Mouse (Mus musculus) limb, embryonic 10.5 days (tissue): ENCODE results near the gene Tesc. TPM values are rescaled to one million over a fixed set of nuclear protein-coding genes. Genes with fewer than 3 reads are reported as not detected.

Source experiments
- DNase-seq: peaks from one replicate; pipeline ENCODE4 v3.0.0-alpha.2; 2017; ENCODE audit warnings: low spot score
- H3K27ac ChIP-seq: fragments of 300-500 bp; sonication (generic); 2 replicates; pipeline ENCODE4 v1.5.1; 2016; ENCODE audit warnings: mild to moderate bottlenecking
- H3K27me3 ChIP-seq: fragments of 300-500 bp; sonication (generic); 2 replicates; pipeline ENCODE4 v1.6.1; 2016; ENCODE audit warnings: low read depth, mild to moderate bottlenecking; ENCODE audit not compliant: poor library complexity, severe bottlenecking
- H3K36me3 ChIP-seq: fragments of 300-500 bp; sonication (generic); 2 replicates; pipeline ENCODE4 v1.6.1; 2016; ENCODE audit warnings: mild to moderate bottlenecking, moderate library complexity
- H3K4me1 ChIP-seq: fragments of 300-500 bp; sonication (generic); 2 replicates; pipeline ENCODE4 v1.6.1; 2016
- H3K4me3 ChIP-seq: fragments of 300-500 bp; sonication (generic); 2 replicates; pipeline ENCODE4 v1.5.1; 2016; ENCODE audit warnings: mild to moderate bottlenecking, moderate library complexity
- H3K9me3 ChIP-seq: fragments of 300-500 bp; sonication (generic); replicated peaks from 2 replicates; pipeline ENCODE4 v1.6.1; 2016; ENCODE audit warnings: mild to moderate bottlenecking
- WGBS: fragments of 180-500 bp; shearing (Covaris S2); methylation state at CpG from one replicate; pipeline ENCODE4 v1.1.7; 2016; 5-methylcytosine and 5-hydroxymethylcytosine counted together
- polyA plus RNA-seq: library from polyadenylated mRNA; unstranded; fragments of >200 nt; fragmentation: Nextera tagmentation; extraction: Ambion mirVana; gene quantifications from 2 replicates; pipeline ENCODE4 v1.2.1, GENCODE M21; 2016

Tesc gene
- polyA plus RNA-seq, 1 experiment from 2014 or later = 0.14 TPM

DNA sequence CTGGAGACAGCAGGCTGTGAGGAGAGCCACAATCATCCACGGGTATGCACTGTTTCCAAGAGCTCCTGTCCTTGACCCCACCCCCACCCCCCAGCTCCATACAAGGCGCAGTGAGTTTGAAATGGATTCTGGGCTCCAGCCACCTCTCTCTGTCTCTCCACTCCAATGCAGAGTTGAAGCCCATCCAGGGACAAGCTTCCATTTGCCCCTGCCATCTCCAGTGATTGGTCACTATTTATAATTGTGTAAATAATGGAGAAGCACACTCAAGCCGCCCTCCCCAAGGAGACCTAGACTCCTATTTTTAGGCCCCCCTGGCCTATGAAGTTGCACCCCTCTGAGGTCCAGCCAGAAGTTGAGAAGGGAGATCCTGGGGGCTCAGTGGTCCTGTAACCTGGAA, 4.5 kb upstream of the Tesc start:
- no peak overlapping the region for H3K4me3 ChIP-seq
- no peaks in the 10 kb centered on the region for H3K36me3 ChIP-seq
- 87% methylated on average over 3 of the region's 3 CpGs for WGBS
- DNase-seq = no peak
- peaks cover 49% of the 10 kb centered on the region for H3K27me3 ChIP-seq
- peaks cover 27% of the 10 kb centered on the region for H3K4me1 ChIP-seq
- H3K27ac ChIP-seq = no peak overlapping the region
- no peaks in the 10 kb centered on the region for H3K9me3 ChIP-seq

- Histone ChIP-seq H3K36me3 (no peaks in the 10 kb centered on the region), H3K4me3 (no peak overlapping the region), H3K4me1 (peaks cover 40% of the 10 kb centered on the region), H3K27ac (no peak overlapping the region), H3K27me3 (peaks cover 62% of the 10 kb centered on the region), H3K9me3 (no peaks in the 10 kb centered on the region)
- peak; percentile 42 for DNase-seq
- WGBS = 4% methylated on average over 12 of the region's 12 CpGs
These were observed 1.7 kb upstream of the Tesc start for GRCm38 (mm10) chr5:118025880-118026279.

DNA sequence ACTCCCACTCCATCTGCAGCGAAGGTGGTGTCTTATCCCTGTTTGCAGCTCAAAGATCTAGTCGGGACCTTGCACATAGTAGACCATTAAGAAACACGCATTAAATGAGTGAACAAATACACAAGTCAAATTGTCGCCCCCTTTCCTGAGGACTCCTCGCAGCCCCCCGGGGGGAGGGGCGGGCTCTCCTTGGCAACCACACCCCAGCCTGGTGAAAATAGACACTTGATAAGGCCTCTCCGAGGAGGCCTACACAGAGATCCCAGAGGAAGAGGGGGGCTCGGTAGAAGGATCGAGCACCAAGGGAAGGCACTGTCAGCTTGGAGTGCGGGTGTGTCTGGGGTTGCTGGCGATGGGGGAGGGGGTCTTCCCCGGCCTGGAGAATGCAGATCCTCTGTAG, 1.2 kb upstream of the Tesc start:
- Histone ChIP-seq H3K9me3 (no peaks in the 10 kb centered on the region), H3K36me3 (no peaks in the 10 kb centered on the region), H3K4me3 (no peak overlapping the region), H3K27me3 (peaks cover 67% of the 10 kb centered on the region), H3K4me1 (peaks cover 40% of the 10 kb centered on the region), H3K27ac (no peak overlapping the region)
- no peak for DNase-seq
- 3% methylated on average over 13 of the region's 13 CpGs for WGBS

- Histone ChIP-seq H3K4me3 (peak overlapping the region; percentile 68), H3K36me3 (no peaks in the 10 kb centered on the region), H3K27me3 (peaks cover 74% of the 10 kb centered on the region), H3K4me1 (peaks cover 40% of the 10 kb centered on the region), H3K27ac (peak overlapping the region; percentile 61; the same call in 1 of the 2 replicates), H3K9me3 (no peaks in the 10 kb centered on the region)
- WGBS = 2% methylated on average over 39 of the region's 39 CpGs
- DNase-seq = peak; percentile 49
These were observed 344 bp upstream of the Tesc start for GRCm38 (mm10) chr5:118027101-118027697.

DNA sequence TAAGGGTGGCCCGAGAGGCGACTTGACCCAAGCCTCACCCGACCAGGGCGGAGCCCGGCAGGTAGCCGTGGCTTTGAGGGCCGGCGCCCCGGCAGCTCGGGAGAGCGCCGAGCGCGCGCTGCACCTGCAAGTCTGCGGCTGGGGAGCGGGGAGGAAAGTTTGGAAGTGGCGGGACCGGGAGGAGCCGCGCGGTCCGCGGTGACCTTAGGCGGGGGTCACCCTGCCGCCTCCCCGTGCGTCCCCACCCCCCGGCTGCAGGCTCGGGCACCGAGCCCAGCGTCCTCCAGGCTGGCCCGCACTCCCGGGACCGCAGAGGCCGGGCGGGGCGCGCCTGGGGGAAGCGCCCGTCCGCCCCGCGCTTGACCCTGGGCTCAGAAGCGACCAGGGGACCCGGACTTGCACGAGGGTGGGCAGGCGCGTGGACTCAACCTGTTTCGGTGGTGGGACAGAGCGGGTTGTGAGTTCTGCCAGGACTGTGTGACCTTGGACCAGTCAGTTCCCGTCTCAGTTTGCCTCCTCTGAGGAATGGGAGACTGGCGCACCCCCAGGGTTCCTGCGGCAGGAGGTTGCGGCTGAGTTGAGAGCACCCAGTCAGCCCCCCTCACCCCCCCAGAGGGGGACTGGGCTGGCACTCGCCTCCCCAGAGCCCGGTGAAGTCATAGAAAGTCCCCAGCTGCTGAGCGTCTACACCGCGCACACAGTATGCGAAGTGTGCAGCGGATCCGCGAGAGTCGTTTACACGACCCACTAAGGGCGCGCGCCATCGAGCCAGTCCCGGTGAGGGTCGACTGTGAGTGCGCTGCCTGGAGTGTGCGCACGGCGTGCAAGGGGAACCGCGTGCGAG, 870 bp downstream of the Tesc start:
- H3K4me3 ChIP-seq = peak overlapping the region; percentile 68
- H3K36me3 ChIP-seq = no peaks in the 10 kb centered on the region
- no peaks in the 10 kb centered on the region for H3K9me3 ChIP-seq
- H3K27ac ChIP-seq = peak overlapping the region; percentile 61
- peaks cover 74% of the 10 kb centered on the region for H3K27me3 ChIP-seq
- WGBS = 2% methylated on average over 79 of the region's 79 CpGs
- peaks cover 43% of the 10 kb centered on the region for H3K4me1 ChIP-seq
- peak; percentile 39 for DNase-seq

DNA sequence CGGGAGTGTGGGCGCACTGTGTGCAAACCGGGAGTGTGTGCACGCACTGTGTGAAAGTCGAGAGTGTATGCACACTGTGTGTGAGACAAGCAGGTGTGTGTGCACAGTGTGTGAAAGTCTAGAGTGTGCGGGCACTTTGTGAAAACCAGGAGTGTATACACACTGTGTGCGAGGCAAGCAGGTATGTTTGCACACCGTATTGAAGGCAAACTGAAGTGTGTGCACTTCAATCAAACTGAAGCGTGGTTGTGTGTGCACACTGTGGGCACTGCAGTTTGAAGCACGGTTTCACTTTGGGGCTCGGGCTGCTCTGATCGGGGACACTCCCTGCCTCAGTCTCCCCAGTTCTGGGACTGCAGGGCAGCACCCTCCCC, 1.5 kb downstream of the Tesc start:
- Histone ChIP-seq H3K4me3 (peak overlapping the region; percentile 68), H3K4me1 (peaks cover 49% of the 10 kb centered on the region), H3K27me3 (peaks cover 74% of the 10 kb centered on the region), H3K9me3 (no peaks in the 10 kb centered on the region), H3K27ac (no peak overlapping the region), H3K36me3 (no peaks in the 10 kb centered on the region)
- no peak for DNase-seq
- WGBS = 4% methylated on average over 12 of the region's 12 CpGs

GRCm38 (mm10) chr5:118029420-118029819, 1.9 kb downstream of the Tesc start:
- peaks cover 71% of the 10 kb centered on the region for H3K27me3 ChIP-seq
- no peak for DNase-seq
- H3K9me3 ChIP-seq = no peaks in the 10 kb centered on the region
- no peaks in the 10 kb centered on the region for H3K36me3 ChIP-seq
- WGBS = 3% methylated on average over 10 of the region's 10 CpGs
- H3K27ac ChIP-seq = no peak overlapping the region
- peak overlapping the region; percentile 68 for H3K4me3 ChIP-seq
- peaks cover 49% of the 10 kb centered on the region for H3K4me1 ChIP-seq

- Histone ChIP-seq H3K36me3 (no peaks in the 10 kb centered on the region), H3K4me3 (no peak overlapping the region), H3K9me3 (0 out of 2 replicates have a peak, but pooled peaks cover 2% of the 10 kb centered on the region), H3K27ac (no peak overlapping the region), H3K27me3 (peaks cover 69% of the 10 kb centered on the region), H3K4me1 (peaks cover 49% of the 10 kb centered on the region)
- 91% methylated on average over 9 of the region's 9 CpGs for WGBS
- DNase-seq = no peak
These were observed 2.6 kb downstream of the Tesc start for GRCm38 (mm10) chr5:118030022-118030675.

DNA sequence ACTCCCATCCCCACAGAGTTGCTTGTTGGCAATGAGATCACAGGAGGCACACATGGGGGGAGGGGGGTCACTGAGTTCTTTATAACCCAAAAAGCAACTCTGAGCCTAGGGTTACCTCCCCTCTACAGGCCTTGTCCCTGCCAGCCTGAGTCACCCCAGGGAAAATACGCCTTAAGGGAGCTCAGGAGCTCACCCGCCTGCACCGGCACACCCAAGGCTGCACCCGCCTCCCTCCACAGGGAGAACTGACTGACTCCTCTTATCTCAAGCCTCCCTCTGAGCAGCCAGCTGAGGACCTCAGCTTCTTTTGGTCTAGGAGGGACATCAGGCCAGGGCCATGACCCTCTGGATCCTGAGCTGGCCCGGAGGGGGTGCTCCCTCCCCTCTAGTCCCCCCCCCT, 3.5 kb downstream of the Tesc start:
- no peak for DNase-seq
- 55% methylated on average over 5 of the region's 5 CpGs for WGBS
- H3K4me1 ChIP-seq = peaks cover 46% of the 10 kb centered on the region

DNA sequence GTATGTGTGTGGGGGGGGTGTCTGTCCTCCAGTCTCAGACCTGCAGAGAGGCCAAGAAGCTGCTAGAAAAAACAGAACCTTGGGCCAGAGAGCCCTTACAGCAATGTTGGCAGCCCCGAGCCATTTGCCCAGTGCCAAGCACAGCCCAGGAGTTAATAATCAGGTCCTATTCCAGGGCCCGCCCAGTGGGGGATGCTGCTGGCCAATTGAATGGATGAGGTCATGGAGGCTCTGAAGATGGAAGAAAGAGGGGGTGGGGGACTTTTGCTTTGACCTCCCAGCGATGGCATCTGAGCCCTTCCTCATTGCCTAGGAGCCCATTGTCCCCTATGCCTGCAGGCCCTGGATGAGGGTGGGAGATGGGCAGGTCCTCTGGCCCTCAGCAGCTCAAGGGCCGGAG, 4.0 kb downstream of the Tesc start:
- peaks cover 41% of the 10 kb centered on the region for H3K4me1 ChIP-seq
- H3K9me3 ChIP-seq = 0 out of 2 replicates have a peak, but pooled peaks cover 2% of the 10 kb centered on the region
- H3K4me3 ChIP-seq = no peak overlapping the region
- no peak overlapping the region for H3K27ac ChIP-seq
- H3K36me3 ChIP-seq = no peaks in the 10 kb centered on the region
- 55% methylated on average over 4 of the region's 4 CpGs for WGBS
- H3K27me3 ChIP-seq = peaks cover 57% of the 10 kb centered on the region
- DNase-seq = no peak

More for the DNA sequence above, 3.5 kb downstream of the Tesc start:
- Histone ChIP-seq H3K9me3 (0 out of 2 replicates have a peak, but pooled peaks cover 2% of the 10 kb centered on the region), H3K27ac (no peak overlapping the region), H3K27me3 (peaks cover 60% of the 10 kb centered on the region), H3K36me3 (no peaks in the 10 kb centered on the region), H3K4me3 (no peak overlapping the region)

- DNase-seq = no peak
- Histone ChIP-seq H3K4me3 (no peak overlapping the region), H3K27me3 (peaks cover 52% of the 10 kb centered on the region), H3K9me3 (0 out of 2 replicates have a peak, but pooled peaks cover 2% of the 10 kb centered on the region), H3K36me3 (no peaks in the 10 kb centered on the region), H3K4me1 (peaks cover 40% of the 10 kb centered on the region), H3K27ac (no peak overlapping the region)
- WGBS = 58% methylated on average over 4 of the region's 4 CpGs
These were observed 5.8 kb downstream of the Tesc start for GRCm38 (mm10) chr5:118033328-118033727.

GRCm38 (mm10) chr5:118033740-118034139, 6.2 kb downstream of the Tesc start:
- Histone ChIP-seq H3K9me3 (0 out of 2 replicates have a peak, but pooled peaks cover 2% of the 10 kb centered on the region), H3K4me3 (no peak overlapping the region), H3K36me3 (no peaks in the 10 kb centered on the region), H3K4me1 (peaks cover 36% of the 10 kb centered on the region), H3K27me3 (peaks cover 50% of the 10 kb centered on the region), H3K27ac (no peak overlapping the region)
- DNase-seq = no peak
- 79% methylated on average over 6 of the region's 6 CpGs for WGBS

DNA sequence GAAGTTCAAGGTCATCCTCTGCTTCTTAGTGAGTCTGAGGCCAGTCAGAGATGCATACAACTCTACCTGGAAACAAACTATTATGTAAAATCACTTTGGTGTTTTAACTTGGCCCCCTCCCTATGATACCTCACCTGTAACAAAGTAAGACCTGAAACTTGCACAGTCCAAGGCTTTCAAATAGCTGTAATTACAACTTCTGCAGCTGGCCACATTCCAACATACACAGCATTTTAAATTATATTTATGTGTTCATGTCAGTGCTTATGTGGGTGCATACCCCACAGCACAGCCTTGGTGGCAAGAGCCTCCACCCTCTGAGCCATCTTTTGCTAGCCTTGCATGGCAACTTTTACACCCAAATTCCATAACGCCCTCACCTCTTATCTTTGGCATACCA, 7.1 kb downstream of the Tesc start:
- no peak overlapping the region for H3K4me3 ChIP-seq
- no peak overlapping the region for H3K27ac ChIP-seq
- H3K36me3 ChIP-seq = no peaks in the 10 kb centered on the region
- DNase-seq = no peak
- 88% methylated on average over 1 of the region's 1 CpGs for WGBS
- H3K9me3 ChIP-seq = 0 out of 2 replicates have a peak, but pooled peaks cover 2% of the 10 kb centered on the region
- H3K27me3 ChIP-seq = peaks cover 50% of the 10 kb centered on the region
- H3K4me1 ChIP-seq = peaks cover 29% of the 10 kb centered on the region
